Mouse (Mus musculus) natural killer cell, adult 2 months (primary cell): ENCODE results near the gene Vmn2r120.
"Not testable (repeated sequence)": the region's sequence is repeated elsewhere in the genome, so short reads cannot be mapped to it uniquely, and the experiment has no call there.

Experiments used
- DNase-seq, 2 experiments: peaks; one replicate each; pipeline ENCODE4 v3.0.0; 2022; ENCODE audit warnings: low spot score in 2 of 2

Gene Vmn2r120

GRCm38 (mm10) chr17:57545405-57545804, at the start of gene Vmn2r120:
Gene Vmn2r120, minus strand, starts transcription at chr17:57545505.
- DNase-seq, result no peak

- DNase-seq, result not testable (repeated sequence)
These were observed 42.0 kb upstream of the Vmn2r120 start for GRCm38 (mm10) chr17:57587273-57587672.

GRCm38 (mm10) chr17:57574075-57574705, 28.9 kb upstream of the Vmn2r120 start:
- DNase-seq, result no peak
